Mouse (Mus musculus): ENCODE results near the gene Trip10.

Trip10 gene

GRCm38 (mm10) chr17:57292302-57292701 lies 43.0 kb downstream of the Trip10 start:
- DNase-seq (ENCODE audit: low spot score) = no peak

GRCm38 (mm10) chr17:57292968-57293367 lies 43.7 kb downstream of the Trip10 start:
- DNase-seq (ENCODE audit: low spot score) = no peak

- no peak for DNase-seq (ENCODE audit: low spot score)
These were observed 46.7 kb downstream of the Trip10 start for GRCm38 (mm10) chr17:57295935-57296334.

- no peak for DNase-seq (ENCODE audit: low spot score)
These were observed 47.8 kb downstream of the Trip10 start for GRCm38 (mm10) chr17:57297040-57297439.

GRCm38 (mm10) chr17:57305593-57305992 lies 56.3 kb downstream of the Trip10 start:
- no peak for DNase-seq (ENCODE audit: low spot score)

- no peak for DNase-seq (ENCODE audit: low spot score)
These were observed 57.8 kb downstream of the Trip10 start for GRCm38 (mm10) chr17:57307074-57307473.

GRCm38 (mm10) chr17:57311801-57312200 lies 62.5 kb downstream of the Trip10 start:
- DNase-seq (ENCODE audit: low spot score) = no peak
